Mouse (Mus musculus): ENCODE data around the gene Cenpx. TPM values are rescaled to one million over a fixed set of nuclear protein-coding genes. Genes with fewer than 3 reads are reported as not detected.

The Cenpx gene
- total RNA-seq, 2 experiments from 2014 or later, result 23.2 to 27.0 TPM

DNA sequence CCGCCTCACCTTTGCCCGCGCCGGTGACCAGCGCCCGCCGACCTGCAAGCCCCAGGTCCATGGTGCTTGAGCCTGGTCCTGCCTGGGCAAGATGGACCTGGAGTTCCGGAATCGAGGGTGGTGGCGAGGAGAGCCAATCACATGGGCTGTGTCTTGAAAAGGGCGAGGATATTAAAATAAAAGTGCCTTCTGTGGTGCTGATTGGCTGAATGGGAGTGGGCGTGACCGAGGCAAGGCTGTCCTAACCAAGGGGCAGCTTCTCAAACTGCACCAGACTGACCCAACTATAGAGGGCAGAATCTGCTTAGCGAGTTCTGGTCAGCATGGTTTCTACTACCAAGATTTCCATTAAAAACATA, 13.6 kb upstream of the Cenpx start, which contains the start of gene Dcxr:
Gene Dcxr, minus strand, starts transcription at position 113 of the 359 bp plus-strand sequence.
- intact Hi-C loops (cut with DNase I), result no loop called here
- DNase-seq, result peak; percentile 76 to 87

DNA sequence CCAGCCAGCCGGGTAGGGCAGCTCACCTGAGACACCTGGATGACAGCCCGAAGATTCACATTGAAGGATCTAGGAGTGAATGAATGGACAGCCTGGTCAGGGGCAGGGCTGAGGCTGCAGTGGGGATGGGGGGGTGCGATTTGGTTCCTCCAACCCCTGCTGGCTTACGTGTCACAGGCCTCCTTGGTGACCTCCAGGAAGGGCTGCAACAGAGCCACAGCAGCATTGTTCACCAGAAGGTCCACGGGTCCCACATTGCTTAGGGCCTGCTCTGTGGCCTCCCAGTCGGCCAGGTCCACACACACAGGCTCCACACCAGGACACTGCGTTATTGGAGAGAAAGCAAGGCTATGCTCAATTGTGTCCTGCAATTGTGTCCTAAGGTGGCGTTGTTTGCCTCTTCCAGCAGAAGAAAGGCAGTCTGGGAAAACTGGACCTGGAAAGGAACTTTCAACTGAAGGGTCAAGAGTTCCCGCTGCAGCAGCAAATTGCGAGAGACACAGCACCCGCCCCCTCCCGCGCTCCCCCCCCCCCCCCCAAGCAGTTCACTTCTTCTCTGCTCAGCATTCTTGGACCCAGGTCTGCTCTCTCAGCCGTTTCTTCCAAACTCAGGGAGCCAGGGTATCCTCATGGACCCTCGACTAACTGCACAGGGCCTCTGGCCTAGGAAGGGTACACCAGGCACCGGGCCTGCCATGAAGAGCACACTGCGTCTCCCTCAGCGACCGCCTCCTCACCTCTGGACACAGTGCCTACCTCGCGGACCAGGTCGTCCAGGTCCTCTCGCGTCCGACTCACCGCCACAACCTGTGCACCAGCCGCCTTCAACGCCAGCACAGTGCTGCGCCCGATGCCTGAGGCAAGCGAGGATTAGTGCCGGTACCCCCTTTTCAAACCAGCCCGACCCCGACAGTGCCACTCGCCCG, 13.0 kb upstream of the Cenpx start:
- intact Hi-C loops (cut with DNase I), result no loop called here
- no peak for DNase-seq

DNA sequence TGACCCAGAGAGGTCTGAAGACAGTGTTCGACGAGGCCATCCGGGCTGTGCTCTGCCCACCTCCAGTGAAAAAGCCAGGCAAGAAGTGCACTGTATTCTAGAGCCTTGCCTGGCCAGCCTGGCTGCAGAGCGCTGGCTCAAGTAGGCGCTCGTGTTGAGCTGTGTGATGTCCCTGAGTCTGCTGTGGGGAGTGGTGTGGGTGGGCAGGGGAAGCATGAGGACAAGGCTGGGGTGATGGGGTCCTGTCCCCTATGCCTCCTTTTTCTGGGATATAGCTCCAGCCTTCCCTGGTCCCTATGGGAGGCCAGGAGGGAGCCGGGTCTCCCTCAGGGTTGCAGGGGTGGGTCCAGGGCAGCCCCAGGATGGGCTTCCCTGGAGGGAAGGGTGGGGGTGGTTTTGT, 10.0 kb upstream of the Cenpx start:
- intact Hi-C loops (cut with DNase I), result no loop called here
- no peak for DNase-seq

DNA sequence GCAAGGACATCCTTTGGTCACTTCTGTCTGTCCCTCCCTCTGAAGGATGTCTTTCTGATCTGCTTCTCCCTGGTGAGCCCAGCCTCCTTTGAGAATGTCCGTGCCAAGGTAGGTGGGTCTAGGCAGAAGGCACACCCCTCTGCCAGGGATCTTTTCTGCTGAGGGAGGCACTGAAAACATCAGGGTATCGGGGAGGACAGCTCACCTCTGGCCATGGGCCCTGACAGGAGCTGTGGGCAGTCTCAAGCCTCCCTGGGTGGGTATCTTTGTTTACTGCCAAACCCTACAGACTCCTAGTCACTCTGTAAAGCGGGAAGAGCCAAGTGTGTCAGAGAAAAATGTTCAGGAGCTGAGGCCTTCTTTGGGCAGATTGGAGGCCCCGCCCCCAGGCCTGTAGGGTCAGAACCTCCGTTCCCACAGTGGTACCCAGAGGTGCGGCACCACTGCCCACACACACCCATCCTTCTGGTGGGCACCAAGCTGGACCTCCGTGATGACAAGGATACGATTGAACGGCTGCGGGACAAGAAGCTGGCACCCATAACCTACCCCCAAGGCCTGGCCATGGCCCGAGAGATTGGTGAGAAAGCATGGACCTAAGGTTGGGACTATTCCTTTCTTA, 9.3 kb upstream of the Cenpx start:
- intact Hi-C loops (cut with DNase I), result no loop called here
- DNase-seq, result no peak

DNA sequence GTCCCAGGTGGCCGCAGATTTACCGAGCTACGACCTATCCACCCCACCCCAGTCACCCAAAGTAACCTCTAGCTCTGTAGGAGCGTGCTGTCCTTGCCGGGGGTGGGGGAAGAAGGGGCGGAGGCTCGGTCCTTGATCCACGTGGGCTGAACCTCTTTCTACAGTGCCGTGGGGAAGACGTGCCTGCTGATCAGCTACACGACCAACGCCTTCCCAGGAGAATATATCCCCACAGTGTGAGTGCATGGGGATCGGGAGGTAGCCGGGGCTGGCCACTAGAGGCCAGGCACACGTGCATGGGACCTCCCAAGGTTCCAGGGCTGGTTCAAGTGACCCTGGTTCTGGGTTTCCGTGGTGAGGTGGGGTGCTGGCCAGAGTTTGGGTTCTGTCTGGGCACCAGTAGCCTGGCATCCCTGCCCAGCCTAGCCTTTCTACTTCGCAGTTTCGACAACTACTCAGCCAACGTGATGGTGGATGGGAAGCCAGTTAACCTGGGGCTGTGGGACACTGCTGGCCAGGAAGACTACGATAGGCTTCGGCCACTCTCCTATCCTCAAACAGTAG, 8.6 kb upstream of the Cenpx start:
- DNase-seq, result no peak
- intact Hi-C loops (cut with DNase I), result no loop called here

DNA sequence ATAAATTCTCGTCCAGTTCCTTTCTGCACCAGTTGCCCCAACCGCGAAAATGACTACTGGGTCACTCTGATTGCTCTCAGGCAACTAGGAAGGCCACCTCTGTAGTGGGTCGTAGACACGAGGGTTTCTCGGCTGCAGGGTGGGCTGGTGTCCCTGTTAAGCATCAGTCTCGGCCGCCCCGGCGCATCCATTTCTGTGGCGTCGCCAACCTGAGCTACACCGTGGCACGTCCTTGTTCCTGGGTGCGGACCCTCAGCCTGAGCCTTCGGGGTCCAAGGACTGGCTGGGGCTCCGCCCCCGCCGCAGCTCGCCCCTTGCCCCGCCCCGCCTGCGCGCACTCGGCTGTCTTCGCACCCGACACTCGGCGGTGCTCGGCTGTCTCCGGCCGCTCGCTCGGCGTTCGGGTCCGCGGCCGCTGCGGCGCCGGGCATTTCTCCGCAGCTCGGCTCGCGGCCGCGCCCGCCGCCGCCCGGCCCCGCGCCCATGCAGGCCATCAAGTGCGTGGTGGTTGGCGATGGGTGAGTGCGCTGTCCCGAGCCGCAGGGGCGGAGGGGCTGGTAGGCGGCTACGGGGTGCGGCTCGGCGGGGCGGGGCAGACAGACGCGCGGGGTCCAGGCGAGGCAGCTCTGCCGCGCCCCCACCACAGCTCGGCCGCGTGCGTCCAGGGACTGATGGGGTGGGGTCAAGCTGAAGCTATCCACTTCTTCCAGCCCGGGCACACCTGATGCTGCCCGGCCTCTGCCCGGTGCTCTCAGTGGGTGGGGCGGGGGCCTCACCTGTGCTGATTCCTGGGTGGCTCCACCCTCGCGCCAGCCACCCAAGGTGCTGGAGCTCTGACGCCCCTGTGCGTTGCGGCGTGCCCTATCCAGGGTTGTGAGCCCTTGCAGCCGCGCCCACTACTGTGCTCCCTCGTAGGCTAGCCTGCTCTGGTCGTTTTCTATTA, 7.9 kb upstream of the Cenpx start, which contains the start of gene Rac3:
Gene Rac3, plus strand, starts transcription at position 347 of the 943 bp plus-strand sequence.
- peak in 1 of 2 experiments; percentile 46 for DNase-seq
- intact Hi-C loops (cut with DNase I), result loop anchor here (2.0 kb wide), 1 partner anchor 53 kb away; no protein-coding TSS in a partner anchor

DNA sequence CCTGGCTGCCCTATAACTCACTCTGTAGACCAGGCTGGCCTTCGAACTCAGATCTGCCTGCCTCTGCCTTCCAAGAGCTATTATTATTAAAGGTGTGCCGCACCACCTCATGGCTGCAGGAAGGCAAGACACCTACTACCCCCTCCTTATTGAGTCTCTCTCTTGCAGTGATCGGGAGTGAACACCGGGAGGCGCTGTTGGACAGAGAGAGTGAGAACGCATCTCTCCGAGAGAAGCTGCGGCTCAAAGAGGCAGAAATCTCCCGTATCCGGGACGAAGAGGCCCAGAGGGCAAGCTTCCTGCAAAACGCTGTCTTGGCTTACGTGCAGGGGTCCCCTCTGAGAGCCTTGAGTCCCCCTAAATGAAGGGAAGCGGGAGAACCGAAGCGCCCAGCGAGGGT, 6.9 kb upstream of the Cenpx start:
- peak; percentile 87 to 88 for DNase-seq
- intact Hi-C loops (cut with DNase I), result loop anchor here (2.0 kb wide), 1 partner anchor 54 kb away; no protein-coding TSS in a partner anchor

DNA sequence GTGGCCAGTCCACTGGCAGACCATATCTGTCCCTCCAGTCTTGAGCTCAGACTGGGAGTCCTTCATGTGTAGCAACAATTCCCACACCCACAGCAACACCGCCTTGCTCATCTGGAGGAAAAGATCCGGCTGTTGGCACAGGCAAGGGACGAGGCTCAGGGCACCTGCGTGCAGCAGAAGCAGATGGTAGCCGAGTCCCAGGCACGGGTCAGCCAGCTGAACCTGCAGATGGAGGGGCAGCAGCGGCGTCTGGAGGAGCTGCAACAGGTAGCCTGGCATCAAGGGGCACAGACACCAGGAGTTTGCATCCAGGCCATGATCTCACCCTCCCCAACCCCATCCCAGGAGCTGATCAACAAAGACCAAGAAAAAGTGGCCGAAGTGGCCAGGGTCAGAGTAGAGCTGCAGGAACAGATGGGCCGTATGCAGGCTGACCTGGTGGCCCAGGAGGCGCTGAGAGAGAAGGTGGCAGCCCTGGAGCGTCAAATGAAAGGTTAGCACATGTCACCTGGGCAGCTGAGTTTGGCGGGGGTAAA, 6.4 kb upstream of the Cenpx start:
- intact Hi-C loops (cut with DNase I), result loop anchor here (2.0 kb wide), 1 partner anchor 55 kb away; no protein-coding TSS in a partner anchor
- no peak for DNase-seq

DNA sequence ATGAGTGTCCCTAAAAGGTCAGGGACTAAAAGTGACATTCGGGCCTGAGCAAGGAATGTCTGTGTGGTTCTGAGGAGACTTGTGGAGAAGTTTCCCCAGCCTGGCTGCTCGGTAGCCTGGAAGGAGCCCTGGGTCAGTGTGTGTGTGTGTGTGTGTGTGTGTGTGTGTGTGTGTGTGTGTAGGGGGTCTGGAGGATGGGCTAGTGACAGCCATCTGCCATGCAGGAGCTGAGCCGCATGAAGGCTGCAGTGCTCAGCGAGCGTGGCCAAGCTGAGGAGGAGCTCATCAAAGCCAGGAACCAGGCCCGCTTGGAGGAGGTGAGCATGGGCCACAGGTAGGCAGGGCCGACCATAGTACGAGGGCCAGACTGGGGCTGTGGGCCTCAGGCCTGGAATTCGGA, 5.7 kb upstream of the Cenpx start:
- intact Hi-C loops (cut with DNase I), result no loop called here
- no peak for DNase-seq

DNA sequence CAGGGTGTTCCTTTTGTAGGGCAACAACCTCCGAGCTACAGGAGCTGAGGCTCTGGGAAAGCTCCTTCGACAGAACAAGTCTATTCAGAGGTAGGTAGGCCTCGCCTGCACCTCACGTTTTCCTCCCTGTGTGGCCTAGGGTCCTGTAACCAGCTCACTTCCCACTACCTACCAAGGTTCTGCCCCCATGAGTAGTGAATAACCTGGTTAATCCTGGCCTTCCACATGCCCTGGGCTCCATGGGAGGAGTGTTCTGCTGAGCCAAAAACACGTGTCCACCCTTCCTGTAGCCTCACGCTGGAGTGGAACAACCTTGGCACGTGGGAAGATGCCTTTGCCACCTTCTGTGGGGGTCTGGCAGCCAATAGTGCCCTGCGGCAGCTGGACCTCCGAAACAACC, 1.6 kb upstream of the Cenpx start:
- intact Hi-C loops (cut with DNase I), result no loop called here
- no peak for DNase-seq

DNA sequence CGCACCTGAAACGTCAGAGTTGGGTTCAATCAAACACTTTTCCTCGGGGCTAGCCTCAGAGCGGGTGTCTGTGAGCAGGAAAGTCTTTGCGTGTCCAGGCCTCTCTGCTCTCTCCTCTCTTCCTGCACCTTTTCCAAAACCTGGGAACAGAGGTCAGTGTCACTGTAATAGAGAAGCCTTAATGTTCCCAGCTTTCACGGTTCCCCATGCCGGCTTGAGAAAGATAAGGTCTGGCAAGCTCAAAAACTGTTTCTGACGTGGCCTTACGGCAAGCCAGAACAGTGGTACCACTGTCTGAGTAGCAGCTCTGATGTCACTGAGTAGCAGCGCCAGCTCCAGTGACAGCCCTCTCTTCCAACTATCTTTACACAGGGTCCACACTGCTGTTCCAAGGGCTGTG, 1.0 kb upstream of the Cenpx start:
- no peak for DNase-seq
- intact Hi-C loops (cut with DNase I), result loop anchor here (5.0 kb wide), 1 partner anchor 192 kb away; no protein-coding TSS in a partner anchor

DNA sequence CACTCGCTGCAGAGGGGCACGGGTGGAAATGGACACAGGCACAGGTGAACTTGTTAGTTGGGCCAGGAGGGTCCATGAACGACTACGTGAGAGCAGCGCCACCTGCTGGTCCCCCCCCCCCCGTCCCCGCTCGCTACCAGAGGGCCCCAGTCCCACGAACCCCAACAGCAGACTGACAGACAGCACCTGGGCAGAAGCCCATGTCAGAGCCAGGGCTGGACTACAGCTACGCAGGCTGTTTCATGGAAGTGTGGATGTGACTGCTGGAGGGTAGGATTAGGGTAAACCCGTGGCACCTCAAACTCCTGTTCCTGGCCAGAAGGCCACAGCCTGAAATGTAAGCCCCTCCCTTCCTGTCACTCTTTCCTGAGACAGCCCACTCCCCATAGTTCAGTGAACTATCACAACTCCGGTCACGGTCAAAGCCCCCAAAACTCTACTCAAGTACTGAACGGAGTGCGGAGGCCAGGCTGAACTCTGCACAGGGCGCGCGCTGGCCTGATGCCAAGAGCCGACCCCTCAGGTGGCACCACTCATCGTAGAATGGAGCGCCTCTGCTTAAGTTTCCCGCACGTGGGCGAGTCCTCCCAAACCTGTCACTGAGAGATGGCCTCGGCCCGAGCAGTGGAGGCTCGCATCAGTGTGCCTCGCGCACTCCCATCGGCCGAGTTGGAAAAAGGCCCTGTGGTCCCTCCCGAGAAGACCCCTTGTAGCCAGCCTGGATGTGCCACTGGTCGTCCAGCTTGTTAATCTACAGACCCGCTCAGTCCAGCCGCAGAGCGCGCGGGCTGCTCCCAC, 568 bp downstream of the Cenpx start:
- DNase-seq, result peak in 1 of 2 experiments; percentile 45
- intact Hi-C loops (cut with DNase I), result loop anchor here (1.0 to 5.0 kb wide), 4 partner anchors 43 to 191 kb away; no protein-coding TSS in a partner anchor

DNA sequence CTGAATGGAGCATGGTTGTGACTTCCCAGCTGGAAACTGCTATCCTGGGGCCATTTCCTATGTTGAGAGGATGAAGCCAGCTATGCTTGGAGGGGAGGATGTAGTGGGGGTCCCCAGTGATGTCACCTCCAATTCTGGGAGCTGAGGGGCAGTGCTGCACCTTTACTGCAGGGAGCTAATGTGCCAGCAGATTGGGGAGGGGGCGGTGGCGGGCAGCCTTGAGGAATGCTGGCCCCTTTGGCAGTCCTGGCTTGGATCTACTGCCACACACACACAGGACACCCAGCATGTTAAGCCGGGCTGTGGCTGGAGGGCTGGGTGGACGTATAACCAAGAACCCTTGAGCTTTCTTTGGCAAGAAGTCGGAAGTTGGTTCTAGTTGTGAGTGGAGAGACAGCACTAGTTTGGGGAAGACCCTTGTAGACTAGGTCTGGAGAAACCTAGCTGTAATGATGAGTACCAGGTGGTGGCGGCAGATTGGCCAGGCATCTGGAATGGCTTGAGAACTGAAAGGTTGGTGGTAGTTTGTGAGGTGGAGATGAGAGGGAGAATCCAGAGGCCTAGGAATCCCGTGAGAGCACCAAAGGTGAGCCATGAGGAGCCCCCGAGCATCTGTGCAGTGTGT, 1.4 kb downstream of the Cenpx start:
- no peak for DNase-seq
- intact Hi-C loops (cut with DNase I), result loop anchor here (1.0 to 5.0 kb wide), 4 partner anchors 42 to 190 kb away; no protein-coding TSS in a partner anchor

DNA sequence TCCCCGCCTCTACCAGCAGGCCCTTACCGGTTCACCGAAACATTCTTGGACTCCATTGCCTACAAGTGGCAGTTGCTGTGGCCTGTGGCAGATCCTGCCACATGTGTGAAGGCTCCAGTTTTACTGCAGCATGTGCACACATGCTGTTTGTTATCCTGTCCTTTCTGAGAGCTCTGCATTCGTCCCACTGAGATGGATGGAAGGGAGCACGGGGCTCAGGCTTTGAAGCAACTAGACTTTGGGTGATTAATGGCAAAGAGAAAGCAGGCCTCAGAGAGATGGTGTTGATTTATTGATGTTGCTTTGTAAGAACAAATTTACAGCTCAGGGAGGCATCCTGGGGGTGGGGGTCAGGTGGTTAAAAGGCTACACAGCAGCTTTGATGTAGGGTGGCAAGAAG, 2.9 kb downstream of the Cenpx start:
- no peak for DNase-seq
- intact Hi-C loops (cut with DNase I), result loop anchor here (5.0 kb wide), 1 partner anchor 188 kb away; no protein-coding TSS in a partner anchor

DNA sequence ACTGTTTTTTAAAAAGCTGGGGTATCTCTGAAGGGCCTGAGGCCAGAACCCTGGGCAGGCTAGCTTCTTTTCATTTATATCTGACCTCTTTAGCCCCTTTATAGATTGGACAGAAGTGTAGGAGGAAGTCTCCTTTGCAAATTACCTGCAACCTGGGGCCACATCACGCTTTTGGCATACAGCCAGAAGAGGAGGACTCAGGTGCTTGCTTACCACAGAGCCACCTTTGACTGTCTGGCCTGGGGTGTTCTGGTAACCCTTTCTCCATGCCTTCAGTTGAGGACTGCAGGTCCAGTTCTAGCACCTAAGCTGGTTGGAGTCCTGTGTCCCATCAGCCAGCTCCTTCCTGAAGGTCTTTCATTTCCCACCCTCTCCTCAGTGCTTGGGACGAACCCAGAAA, 4.0 kb downstream of the Cenpx start:
- intact Hi-C loops (cut with DNase I), result no loop called here

DNA sequence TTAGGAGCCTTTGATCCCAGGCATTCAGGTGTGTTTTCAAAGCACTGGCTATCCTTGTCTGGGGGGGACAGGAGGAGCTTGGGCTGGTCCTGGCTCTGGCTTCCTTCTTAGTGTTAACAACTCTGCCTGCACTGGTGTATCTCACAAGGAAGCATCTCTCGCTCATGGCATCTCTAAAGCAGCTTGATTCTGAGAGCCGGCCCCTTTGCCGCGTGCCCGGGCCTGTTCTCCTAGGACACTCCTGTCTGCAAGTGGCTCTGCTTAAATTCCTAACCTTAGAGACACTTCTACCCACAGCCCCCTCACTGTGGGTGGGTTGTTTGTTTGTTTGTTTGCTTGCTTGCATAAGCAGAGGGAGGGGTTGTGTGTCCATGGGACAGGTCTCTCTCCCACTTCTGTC, 5.6 kb downstream of the Cenpx start:
- intact Hi-C loops (cut with DNase I), result no loop called here
- DNase-seq, result no peak

More for the DNA sequence above, 4.0 kb downstream of the Cenpx start:
- no peak for DNase-seq

DNA sequence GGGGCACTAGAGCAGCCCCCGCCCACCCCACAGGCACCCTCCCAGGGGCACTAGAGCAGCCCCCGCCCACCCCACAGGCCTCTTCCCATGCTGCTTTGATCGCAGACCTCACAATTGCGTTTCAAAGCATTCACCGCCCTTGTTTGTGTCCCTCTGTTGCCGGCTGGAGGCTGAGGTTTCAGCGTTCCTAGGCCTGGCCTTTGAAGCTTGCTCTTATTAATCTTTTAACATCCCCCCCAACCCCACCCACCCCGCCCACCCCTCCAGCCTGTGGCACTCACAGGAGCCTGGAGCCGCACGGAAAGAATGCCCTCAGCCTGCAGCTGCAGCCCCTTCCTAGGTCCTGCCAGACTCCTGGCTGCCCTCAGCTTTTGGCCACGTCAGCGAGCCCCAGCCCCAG, 6.3 kb downstream of the Cenpx start:
- intact Hi-C loops (cut with DNase I), result no loop called here
- no peak for DNase-seq

DNA sequence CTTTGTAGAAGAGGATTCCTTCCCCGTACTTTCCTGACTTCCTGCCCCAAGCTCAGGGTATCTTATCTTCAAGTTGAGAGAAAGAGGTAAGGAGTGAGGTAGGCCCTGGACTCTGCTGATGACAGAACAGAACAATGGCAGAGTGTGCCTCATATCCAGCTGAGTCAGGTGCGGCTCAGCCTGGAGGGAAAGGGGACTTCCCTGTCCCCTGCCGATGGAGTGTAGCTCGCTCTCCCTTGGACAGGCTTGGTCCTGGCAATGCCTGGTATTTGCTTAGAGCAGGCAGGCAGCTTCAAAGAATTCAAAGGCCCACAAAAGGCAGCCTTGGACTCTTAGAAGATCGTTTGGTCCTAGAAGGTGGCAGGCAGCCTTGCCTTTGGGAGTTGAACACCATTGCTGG, 7.4 kb downstream of the Cenpx start:
- DNase-seq, result no peak
- intact Hi-C loops (cut with DNase I), result no loop called here
